Mouse (Mus musculus) neural tube, embryonic 11.5 days (tissue): ENCODE data around the gene Macrod2. TPM values are rescaled to one million over a fixed set of nuclear protein-coding genes. Genes with fewer than 3 reads are reported as not detected.

Source experiments
- ATAC-seq: fragments of 200-750 bp; cut with Nextera tagmentation; 2 replicates; pipeline ENCODE4 v1.8.0; 2017; ENCODE audit warnings: moderate number of reproducible peaks, mild to moderate bottlenecking, moderate TSS enrichment, moderate library complexity; ENCODE audit not compliant: insufficient read depth, low FRiP score, low TSS enrichment
- DNase-seq: peaks from one replicate; pipeline ENCODE4 v3.0.0-alpha.2; 2015; ENCODE audit warnings: low spot score
- H3K27ac ChIP-seq: fragments of 300-500 bp; sonication (generic); 2 replicates; pipeline ENCODE4 v1.5.1; 2014; ENCODE audit warnings: low read depth, mild to moderate bottlenecking, low read length
- H3K27me3 ChIP-seq: fragments of 300-500 bp; sonication (generic); 2 replicates; pipeline ENCODE4 v1.6.1; 2014; ENCODE audit warnings: mild to moderate bottlenecking, low read length, mixed read lengths; ENCODE audit not compliant: control insufficient read depth, insufficient read depth
- H3K36me3 ChIP-seq: fragments of 300-500 bp; sonication (generic); 2 replicates; pipeline ENCODE4 v1.6.1; 2014; ENCODE audit warnings: mild to moderate bottlenecking, low read length, moderate library complexity, mixed read lengths; ENCODE audit not compliant: control insufficient read depth, insufficient read depth
- H3K4me1 ChIP-seq: fragments of 300-500 bp; sonication (generic); 2 replicates; pipeline ENCODE4 v1.6.1; 2014; ENCODE audit warnings: low read length, mixed read lengths; ENCODE audit not compliant: control insufficient read depth, insufficient read depth
- H3K4me2 ChIP-seq: fragments of 300-500 bp; sonication (generic); 2 replicates; pipeline ENCODE4 v1.6.1; 2014; ENCODE audit warnings: low read depth, mild to moderate bottlenecking, moderate library complexity
- H3K4me3 ChIP-seq: fragments of 300-500 bp; sonication (generic); 2 replicates; pipeline ENCODE4 v1.5.1; 2014; ENCODE audit warnings: low read depth, low read length
- H3K9ac ChIP-seq: fragments of 300-500 bp; sonication (generic); 2 replicates; pipeline ENCODE4 v1.6.1; 2014; ENCODE audit warnings: mild to moderate bottlenecking, low read length
- H3K9me3 ChIP-seq: fragments of 300-500 bp; sonication (generic); 2 replicates; pipeline ENCODE4 v1.6.1; 2016; ENCODE audit warnings: low read length; ENCODE audit not compliant: control insufficient read depth
- WGBS: fragments of 180-500 bp; shearing (Covaris S2); extraction: QIAGEN DNeasy Blood & Tissue Kit; methylation state at CpG from one replicate; pipeline ENCODE4 v1.1.7; 2014; 5-methylcytosine and 5-hydroxymethylcytosine counted together
- polyA plus RNA-seq: library from polyadenylated mRNA; unstranded; fragments of >200 nt; fragmentation: Nextera tagmentation; extraction: Ambion mirVana; gene quantifications from 2 replicates; pipeline ENCODE4 v1.2.1, GENCODE M21; 2014

Gene Macrod2
- polyA plus RNA-seq, 1 experiment from 2014 or later: 46.0 TPM

- no peak overlapping the region for H3K9ac ChIP-seq
- no peak overlapping the region for H3K4me3 ChIP-seq
- H3K9me3 ChIP-seq: no peaks in the 10 kb centered on the region
- H3K4me1 ChIP-seq: no peaks in the 10 kb centered on the region
- no peaks in the 10 kb centered on the region for H3K36me3 ChIP-seq
- no peak overlapping the region for H3K4me2 ChIP-seq
- DNase-seq: no peak
- H3K27ac ChIP-seq: no peak overlapping the region
- H3K27me3 ChIP-seq: no peaks in the 10 kb centered on the region
- 95% methylated on average over 3 of the region's 3 CpGs for WGBS
- no peak for ATAC-seq
Measured at GRCm38 (mm10) chr2:141315349-141315748, 920.2 kb downstream of the Macrod2 start.

- Histone ChIP-seq H3K27me3 (no peaks in the 10 kb centered on the region), H3K9me3 (no peaks in the 10 kb centered on the region), H3K9ac (no peak overlapping the region), H3K27ac (no peak overlapping the region), H3K36me3 (no peaks in the 10 kb centered on the region), H3K4me3 (no peak overlapping the region), H3K4me2 (no peak overlapping the region), H3K4me1 (no peaks in the 10 kb centered on the region)
- DNase-seq (no peak), ATAC-seq (no peak)
- WGBS: 90% methylated on average over 7 of the region's 7 CpGs
Measured at GRCm38 (mm10) chr2:141323956-141324460, 928.9 kb downstream of the Macrod2 start.

DNA sequence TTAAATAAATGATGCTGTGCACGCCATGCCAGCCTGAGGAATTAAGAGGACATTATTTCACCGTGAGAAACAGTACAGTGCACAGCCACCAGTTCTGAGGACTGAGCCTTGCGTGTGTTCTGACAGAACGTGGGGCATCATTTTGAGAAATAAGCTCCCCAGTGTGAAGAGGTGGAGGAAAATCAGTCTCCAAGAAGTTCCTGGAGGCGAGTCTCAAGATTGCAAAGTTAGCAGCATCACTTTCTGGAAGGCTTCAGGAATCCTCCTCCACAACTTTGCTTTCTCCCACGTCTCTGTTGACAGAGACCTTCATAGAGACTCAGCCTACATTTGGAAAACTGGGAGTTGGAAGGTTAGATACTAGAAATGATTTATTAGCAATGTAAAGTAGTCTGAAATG, 932.2 kb downstream of the Macrod2 start:
- Histone ChIP-seq H3K27ac (no peak overlapping the region), H3K4me2 (no peak overlapping the region), H3K27me3 (no peaks in the 10 kb centered on the region), H3K4me1 (no peaks in the 10 kb centered on the region), H3K9ac (no peak overlapping the region), H3K4me3 (no peak overlapping the region), H3K36me3 (no peaks in the 10 kb centered on the region), H3K9me3 (no peaks in the 10 kb centered on the region)
- DNase-seq (no peak), ATAC-seq (no peak)
- WGBS: 81% methylated on average over 6 of the region's 6 CpGs

DNA sequence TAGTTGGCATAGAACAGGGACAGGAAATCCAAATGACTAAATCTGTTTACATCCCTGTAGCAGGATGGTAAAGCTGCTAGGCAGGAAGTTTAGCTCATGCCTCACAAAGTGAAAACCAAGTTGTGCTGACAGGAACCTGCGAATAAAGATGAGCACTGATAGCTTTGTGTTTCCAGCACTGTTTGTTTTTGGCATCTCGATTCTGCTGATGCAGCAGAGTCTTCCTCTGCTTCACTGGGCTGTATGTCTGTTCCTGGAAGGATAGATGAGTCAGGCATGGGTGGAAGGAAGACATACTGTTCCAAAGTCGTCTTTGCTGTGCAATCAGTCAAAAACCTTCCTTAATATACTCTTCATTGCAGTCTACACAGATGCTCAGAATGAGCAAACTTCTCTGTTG, 942.6 kb downstream of the Macrod2 start:
- no peak overlapping the region for H3K27ac ChIP-seq
- ATAC-seq: no peak
- H3K9me3 ChIP-seq: no peaks in the 10 kb centered on the region
- no peaks in the 10 kb centered on the region for H3K27me3 ChIP-seq
- 77% methylated on average over 3 of the region's 3 CpGs for WGBS
- H3K4me3 ChIP-seq: no peak overlapping the region
- H3K9ac ChIP-seq: no peak overlapping the region
- no peak for DNase-seq
- no peaks in the 10 kb centered on the region for H3K4me1 ChIP-seq
- H3K4me2 ChIP-seq: no peak overlapping the region
- no peaks in the 10 kb centered on the region for H3K36me3 ChIP-seq

- ATAC-seq (no peak; the same call in 1 of the 2 replicates), DNase-seq (no peak)
- WGBS: 78% methylated on average over 10 of the region's 10 CpGs
- H3K27ac ChIP-seq: no peak overlapping the region
- H3K36me3 ChIP-seq: no peaks in the 10 kb centered on the region
- H3K4me1 ChIP-seq: no peaks in the 10 kb centered on the region
- H3K27me3 ChIP-seq: no peaks in the 10 kb centered on the region
- no peaks in the 10 kb centered on the region for H3K9me3 ChIP-seq
- no peak overlapping the region for H3K9ac ChIP-seq
- no peak overlapping the region for H3K4me3 ChIP-seq
- no peak overlapping the region for H3K4me2 ChIP-seq
Measured at GRCm38 (mm10) chr2:141343988-141344535, 949.0 kb downstream of the Macrod2 start.

DNA sequence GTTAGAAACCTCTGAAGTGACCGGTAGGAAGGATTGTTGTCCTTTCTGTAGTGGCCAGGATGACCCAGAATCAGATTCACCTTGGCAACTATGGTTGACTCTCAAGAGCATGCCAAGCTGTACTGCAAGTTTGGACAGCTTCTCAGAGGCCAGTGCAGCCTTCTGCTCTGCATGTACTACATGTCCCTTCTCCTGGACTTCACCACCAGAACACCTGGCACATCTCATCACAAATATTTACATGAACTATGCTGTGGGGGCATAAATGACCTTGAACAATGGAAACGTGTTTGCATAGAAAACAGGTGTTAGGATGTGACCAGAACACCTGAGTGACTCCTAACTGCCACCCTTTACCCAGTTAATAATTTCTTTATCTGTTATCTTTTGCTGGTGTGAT, 957.5 kb downstream of the Macrod2 start:
- H3K27ac ChIP-seq: no peak overlapping the region

DNA sequence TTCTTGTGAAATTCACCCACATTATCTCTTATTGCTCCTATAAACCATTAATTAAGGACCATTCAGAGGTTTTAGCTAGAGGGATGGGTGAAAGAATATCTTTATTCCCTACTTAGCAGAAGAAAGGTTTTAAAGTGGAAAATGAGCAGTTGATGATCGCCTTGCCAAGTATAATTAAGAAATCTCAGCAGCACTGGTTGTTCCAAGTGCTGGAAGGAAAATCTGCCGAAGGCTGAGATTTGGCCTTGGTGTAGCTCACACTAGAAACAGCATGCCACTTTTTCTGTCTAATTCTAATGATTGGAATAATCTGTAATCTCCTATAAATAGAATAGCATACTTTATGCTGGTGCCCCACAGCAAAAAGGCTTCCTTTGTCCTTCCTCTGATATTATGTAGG, 993.5 kb downstream of the Macrod2 start:
- WGBS: 83% methylated on average over 2 of the region's 2 CpGs
- Histone ChIP-seq H3K9me3 (no peaks in the 10 kb centered on the region), H3K27ac (no peak overlapping the region)

More for the DNA sequence above, 957.5 kb downstream of the Macrod2 start:
- Histone ChIP-seq H3K27me3 (no peaks in the 10 kb centered on the region), H3K9me3 (no peaks in the 10 kb centered on the region), H3K36me3 (no peaks in the 10 kb centered on the region), H3K4me3 (no peak overlapping the region), H3K9ac (no peak overlapping the region), H3K4me1 (no peaks in the 10 kb centered on the region), H3K4me2 (no peak overlapping the region)
- DNase-seq (no peak), ATAC-seq (no peak)
- 73% methylated on average over 2 of the region's 2 CpGs for WGBS

GRCm38 (mm10) chr2:141391229-141391628, 996.1 kb downstream of the Macrod2 start:
- Histone ChIP-seq H3K4me3 (no peak overlapping the region), H3K4me1 (no peaks in the 10 kb centered on the region), H3K27me3 (no peaks in the 10 kb centered on the region), H3K36me3 (no peaks in the 10 kb centered on the region), H3K4me2 (no peak overlapping the region), H3K27ac (no peak overlapping the region), H3K9ac (no peak overlapping the region), H3K9me3 (no peaks in the 10 kb centered on the region)
- ATAC-seq: no peak
- DNase-seq: no peak
- 84% methylated on average over 4 of the region's 4 CpGs for WGBS

More for the DNA sequence above, 993.5 kb downstream of the Macrod2 start:
- H3K9ac ChIP-seq: no peak overlapping the region
- no peak overlapping the region for H3K4me2 ChIP-seq
- H3K4me1 ChIP-seq: no peaks in the 10 kb centered on the region
- no peaks in the 10 kb centered on the region for H3K36me3 ChIP-seq
- H3K27me3 ChIP-seq: no peaks in the 10 kb centered on the region
- no peak for DNase-seq
- no peak overlapping the region for H3K4me3 ChIP-seq
- no peak for ATAC-seq

DNA sequence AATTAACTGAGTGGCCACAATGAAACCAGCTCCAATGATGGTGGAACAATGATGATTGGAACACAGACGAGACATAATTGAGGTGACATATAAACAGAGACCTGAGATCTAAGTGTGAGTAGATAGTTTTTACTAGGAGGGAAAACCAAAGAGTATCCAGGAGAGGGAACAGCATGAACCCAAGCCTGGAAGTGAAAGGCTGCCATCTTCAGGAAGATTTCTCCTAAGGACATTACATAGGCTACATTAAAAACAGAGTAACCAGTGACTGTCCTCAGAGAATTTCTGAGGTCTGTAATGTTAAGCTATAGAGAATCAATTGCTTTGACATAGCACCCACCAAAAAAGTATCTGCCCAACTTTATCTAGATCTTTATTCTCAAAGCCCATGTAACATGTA, 999.7 kb downstream of the Macrod2 start:
- 67% methylated on average over 1 of the region's 1 CpGs for WGBS
- ATAC-seq: no peak
- no peaks in the 10 kb centered on the region for H3K27me3 ChIP-seq
- H3K36me3 ChIP-seq: no peaks in the 10 kb centered on the region
- no peak for DNase-seq
- H3K4me1 ChIP-seq: no peaks in the 10 kb centered on the region
- no peak overlapping the region for H3K4me3 ChIP-seq
- H3K9ac ChIP-seq: no peak overlapping the region
- no peak overlapping the region for H3K4me2 ChIP-seq
- no peaks in the 10 kb centered on the region for H3K9me3 ChIP-seq
- no peak overlapping the region for H3K27ac ChIP-seq
